Mouse (Mus musculus): ENCODE measurements around the gene Mok.

The Mok gene

DNA sequence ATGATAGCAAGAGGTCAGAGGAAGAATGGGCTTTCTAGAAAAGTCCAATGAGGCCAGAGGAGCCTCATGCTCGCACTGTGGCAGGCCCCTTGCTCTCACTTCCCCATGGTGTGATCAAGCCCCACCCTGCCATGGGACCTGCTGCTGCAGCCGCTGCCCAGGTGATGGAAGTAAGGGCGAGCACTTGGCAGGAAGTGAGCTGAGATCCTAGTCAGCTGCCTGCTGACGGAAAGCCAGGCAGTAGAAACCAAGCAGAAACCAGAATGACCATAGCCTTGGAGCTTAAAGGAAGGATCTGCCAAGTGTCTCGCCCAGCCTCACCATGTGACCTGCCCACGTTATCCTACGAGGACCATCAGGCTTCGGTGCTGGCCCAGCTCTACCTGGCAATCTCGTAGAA lies 27.6 kb downstream of the Mok start:
- no peak for DNase-seq (ENCODE audit: low read depth, low spot score)

- DNase-seq (ENCODE audit: low read depth, low spot score), result no peak
Measured at GRCm38 (mm10) chr12:110808848-110809247, 31.9 kb downstream of the Mok start.

DNA sequence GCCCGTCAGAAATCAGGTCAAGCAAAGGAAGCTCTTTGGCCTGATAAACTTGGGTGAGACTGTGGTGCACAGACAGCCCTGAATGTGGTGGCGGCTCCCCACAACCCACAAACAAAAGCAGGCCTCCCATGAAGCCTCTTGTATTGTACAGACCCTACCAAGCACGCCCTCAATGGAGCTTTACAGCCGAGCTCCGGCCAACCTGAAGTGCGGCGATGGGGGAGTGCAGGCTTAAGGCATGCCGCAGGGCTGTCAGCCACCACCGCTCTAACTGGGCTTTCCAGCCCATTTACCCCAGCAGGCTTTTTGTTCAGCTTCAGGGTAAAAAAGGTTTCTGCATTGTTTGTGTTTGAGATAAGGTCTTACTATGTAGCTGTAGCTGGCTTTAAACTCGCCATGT lies 32.3 kb downstream of the Mok start:
- DNase-seq (ENCODE audit: low read depth, low spot score), result no peak

- DNase-seq (ENCODE audit: low read depth, low spot score), result peak; percentile 71
Measured at GRCm38 (mm10) chr12:110806301-110806970, 34.3 kb downstream of the Mok start.

- DNase-seq (ENCODE audit: low read depth, low spot score), result peak; percentile 20
Measured at GRCm38 (mm10) chr12:110804261-110804660, 36.5 kb downstream of the Mok start.

DNA sequence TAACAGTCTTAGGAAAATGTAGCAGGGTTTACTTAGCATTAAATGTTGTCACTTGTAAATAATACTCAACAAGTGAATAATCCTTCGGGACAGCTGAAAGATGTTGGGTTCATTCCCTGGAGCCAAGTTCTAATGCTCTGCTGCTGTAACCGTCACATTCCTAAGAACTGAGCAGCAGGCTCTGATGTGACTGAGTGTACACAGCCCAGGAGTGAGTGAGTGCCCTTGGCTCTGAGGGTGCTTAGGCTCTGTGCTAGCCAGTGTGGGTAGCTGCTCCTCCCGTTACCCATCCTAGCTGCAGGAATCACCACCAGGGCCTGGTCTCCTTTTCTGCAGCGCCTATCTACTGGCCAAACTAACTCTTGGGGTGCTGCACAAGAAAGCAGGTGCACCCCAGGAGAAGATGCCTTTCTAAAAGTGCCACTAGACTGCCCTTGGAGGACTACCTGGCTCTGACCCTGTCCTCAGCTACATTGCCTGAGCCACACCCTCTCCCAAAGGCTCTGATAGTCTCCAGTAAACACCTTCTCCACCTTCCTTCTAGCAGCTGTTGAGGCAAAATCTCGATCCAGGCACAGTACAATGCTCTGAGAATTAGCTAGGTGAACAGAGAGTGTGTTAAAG lies 38.0 kb downstream of the Mok start:
- DNase-seq (ENCODE audit: low read depth, low spot score), result no peak

DNA sequence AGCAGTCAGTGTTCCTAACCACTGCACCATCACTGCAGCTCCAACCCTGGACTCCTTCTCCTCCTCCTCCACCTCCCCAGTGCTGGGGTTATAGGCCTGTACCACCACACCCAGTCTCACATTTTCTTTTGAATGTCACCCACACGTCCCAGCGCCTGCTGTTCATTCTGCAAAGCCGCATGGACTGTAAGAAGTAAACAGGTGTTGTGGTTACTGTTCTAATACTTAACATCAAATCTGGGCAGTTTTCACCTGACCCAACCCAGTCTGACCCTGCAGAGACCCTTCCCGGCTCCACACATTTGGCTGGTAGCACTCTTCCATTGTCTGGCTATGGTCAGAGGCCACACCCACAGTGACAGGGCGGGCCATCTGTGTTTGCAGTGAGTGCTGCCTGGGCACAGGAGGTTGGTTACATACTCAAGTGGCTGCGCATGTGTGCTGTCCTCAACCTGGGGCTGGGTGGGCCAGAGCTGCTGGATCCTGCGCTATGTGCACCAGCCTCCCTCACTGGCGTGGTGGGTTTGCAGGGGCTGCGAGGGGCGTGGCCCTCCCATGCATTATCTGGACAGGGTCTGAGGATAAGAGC lies 38.8 kb downstream of the Mok start:
- no peak for DNase-seq (ENCODE audit: low read depth, low spot score)

DNA sequence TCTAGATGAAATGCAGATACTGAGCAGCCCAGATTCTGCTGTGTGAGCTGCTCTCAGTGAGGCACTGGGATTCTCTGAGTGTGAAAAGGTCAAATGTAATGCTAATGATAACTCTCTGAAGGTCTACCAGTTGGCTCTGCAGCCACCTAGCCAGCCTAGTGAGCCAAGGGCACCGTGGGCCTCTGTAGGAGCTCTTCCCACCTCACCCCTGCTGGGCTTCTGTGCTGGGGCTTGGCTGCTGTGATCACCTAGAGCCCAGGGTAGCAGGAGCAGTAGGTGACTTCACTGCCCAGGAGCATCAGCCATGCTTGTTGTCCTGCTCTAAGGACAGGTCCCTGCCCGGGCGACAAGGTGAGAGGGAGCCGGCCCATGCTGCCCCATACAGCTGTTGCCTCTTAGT lies 41.5 kb downstream of the Mok start:
- DNase-seq (ENCODE audit: low read depth, low spot score), result no peak

GRCm38 (mm10) chr12:110797842-110798431 lies 42.8 kb downstream of the Mok start:
- no peak for DNase-seq (ENCODE audit: low read depth, low spot score)

DNA sequence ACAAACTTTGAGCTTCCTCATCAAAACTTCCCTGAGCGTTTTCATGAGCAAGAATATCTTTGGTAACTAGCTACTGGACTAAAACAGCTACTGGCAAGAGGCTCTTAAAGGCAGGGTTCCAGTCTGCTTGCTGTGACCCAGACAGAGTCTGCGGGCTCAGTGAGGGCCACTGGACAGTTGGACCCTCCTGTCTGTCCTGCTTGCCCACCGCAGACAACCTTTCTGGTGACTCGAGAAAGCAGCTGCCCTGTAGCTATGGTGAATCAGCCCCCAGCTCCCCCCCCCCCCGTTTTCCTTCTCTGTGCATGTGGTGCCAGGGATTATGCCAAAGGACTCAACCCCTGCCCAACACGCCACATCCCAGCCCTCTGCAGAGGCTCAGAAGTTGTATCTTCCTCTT lies 43.5 kb downstream of the Mok start:
- DNase-seq (ENCODE audit: low read depth, low spot score), result no peak

GRCm38 (mm10) chr12:110796748-110797147 lies 44.0 kb downstream of the Mok start:
- no peak for DNase-seq (ENCODE audit: low read depth, low spot score)

- DNase-seq (ENCODE audit: low read depth, low spot score), result no peak
Measured at GRCm38 (mm10) chr12:110795035-110795434, 45.7 kb downstream of the Mok start.

DNA sequence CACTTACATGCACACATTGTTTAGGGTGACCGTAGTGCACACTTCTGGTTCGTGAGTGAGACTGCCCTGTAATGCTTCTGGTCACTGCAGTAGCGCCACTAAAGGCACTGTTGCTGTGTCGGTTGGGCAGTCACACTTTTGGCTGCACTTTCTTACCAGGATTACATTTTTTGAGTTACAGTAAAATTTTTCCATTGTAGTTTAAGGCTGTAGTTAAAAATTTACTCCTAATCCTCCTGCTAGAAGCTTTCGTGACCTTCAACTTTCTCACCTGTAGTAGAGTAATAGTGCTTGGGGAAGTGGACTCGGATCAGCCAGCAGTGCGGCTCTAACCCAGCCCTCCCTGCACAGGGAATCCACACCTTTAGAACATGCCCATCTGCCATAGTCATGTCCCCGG lies 49.7 kb downstream of the Mok start:
- DNase-seq (ENCODE audit: low read depth, low spot score), result no peak

DNA sequence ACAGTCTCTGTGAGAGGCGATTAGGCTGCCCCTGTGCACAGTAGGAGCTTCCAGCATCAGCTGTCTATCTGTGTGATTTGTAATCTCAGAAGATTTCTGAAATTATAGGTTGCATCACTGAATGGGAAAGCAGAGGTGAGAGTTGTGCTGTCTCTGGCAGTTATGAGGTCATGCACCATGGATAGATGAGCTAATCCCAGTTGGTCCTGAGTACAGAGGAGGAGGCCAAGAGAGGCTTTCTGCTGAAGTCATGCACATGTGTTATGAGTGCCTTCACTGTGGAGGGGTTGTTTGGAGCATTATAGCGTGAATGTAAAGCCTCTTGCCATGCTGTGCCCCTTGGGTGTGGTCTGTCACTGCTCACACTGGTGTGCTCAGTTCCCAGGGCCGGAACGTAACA lies 50.2 kb downstream of the Mok start:
- DNase-seq (ENCODE audit: low read depth, low spot score), result no peak

GRCm38 (mm10) chr12:110786243-110786642 lies 54.5 kb downstream of the Mok start:
- DNase-seq (ENCODE audit: low read depth, low spot score), result no peak

DNA sequence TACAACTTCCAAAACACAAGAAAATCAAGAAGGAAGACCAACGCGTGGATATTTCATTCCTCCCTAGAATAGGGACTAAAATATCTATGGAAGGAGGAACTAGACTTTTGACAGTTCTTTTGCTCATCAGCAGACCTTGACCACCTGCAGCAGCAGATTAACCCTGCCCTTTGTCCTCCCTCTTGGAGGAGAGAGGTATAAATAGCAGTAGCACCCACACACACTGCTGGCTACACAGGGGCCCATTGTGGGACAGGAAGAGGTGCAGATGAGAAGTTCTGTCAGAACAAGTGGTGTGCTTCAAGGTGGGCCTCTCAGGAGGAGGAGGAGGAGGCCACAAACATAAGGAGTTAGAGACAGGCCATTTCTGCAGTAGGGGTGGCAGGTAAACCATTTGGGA lies 56.5 kb downstream of the Mok start:
- no peak for DNase-seq (ENCODE audit: low read depth, low spot score)

- DNase-seq (ENCODE audit: low read depth, low spot score), result no peak
Measured at GRCm38 (mm10) chr12:110782278-110782677, 58.5 kb downstream of the Mok start.

GRCm38 (mm10) chr12:110781181-110781580 lies 59.6 kb downstream of the Mok start:
- DNase-seq (ENCODE audit: low read depth, low spot score), result no peak

GRCm38 (mm10) chr12:110779296-110779695 lies 61.4 kb downstream of the Mok start:
- DNase-seq (ENCODE audit: low read depth, low spot score), result no peak

DNA sequence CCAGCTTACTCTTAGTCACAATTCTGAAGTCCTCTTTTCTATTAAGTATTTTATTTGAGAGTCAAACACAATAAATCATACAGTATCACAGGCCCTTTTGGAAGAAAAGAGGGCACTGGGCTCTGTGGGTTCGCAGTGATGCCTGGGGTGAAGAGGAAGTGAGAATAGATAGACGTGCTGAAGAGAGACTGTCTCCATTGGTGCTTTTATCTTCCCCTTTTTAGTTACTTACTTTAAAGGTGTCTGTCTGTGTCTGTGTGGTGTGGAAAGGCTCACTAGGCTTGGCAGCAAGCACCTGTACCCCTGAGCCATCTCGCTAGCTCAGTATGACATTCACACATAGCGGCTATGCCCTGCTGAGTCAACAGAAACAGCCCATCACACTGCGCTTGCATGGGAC lies 62.9 kb downstream of the Mok start:
- no peak for DNase-seq (ENCODE audit: low read depth, low spot score)

- DNase-seq (ENCODE audit: low read depth, low spot score), result no peak
Measured at GRCm38 (mm10) chr12:110775628-110776426, 64.9 kb downstream of the Mok start.

DNA sequence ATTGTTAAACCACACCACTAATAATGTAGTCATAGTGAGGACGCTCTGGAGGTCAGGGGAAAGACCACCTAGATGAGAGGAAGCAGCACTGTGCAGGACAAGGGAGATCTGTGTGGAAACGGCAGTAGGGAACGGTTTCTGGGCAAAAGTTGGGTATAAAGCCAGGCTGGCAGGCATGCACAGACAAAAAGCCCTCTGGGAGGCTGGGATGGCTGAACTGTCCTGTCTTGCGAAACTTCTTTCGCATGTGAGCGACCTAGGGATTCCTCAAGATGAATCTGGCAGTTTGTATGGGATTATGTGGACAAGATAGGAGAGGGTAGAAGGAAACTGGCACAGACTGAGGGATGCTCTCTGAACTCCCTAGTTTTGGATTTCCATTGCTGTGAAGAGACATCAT lies 68.8 kb downstream of the Mok start:
- DNase-seq (ENCODE audit: low read depth, low spot score), result no peak
